Mouse (Mus musculus): ENCODE measurements at regions not wholly inside any gene's neighbourhood (a gene's known extent, or its start where the extent isn't known, plus 50 kb on each side); places are given as distances from the start of the nearest gene placed in this dataset.
A peak's percentile ranks its signal among the peaks of the same experiment; 100 is the strongest.
"Not testable (repeated sequence)": the region's sequence is repeated elsewhere in the genome, so short reads cannot be mapped to it uniquely, and the experiment has no call there.

DNA sequence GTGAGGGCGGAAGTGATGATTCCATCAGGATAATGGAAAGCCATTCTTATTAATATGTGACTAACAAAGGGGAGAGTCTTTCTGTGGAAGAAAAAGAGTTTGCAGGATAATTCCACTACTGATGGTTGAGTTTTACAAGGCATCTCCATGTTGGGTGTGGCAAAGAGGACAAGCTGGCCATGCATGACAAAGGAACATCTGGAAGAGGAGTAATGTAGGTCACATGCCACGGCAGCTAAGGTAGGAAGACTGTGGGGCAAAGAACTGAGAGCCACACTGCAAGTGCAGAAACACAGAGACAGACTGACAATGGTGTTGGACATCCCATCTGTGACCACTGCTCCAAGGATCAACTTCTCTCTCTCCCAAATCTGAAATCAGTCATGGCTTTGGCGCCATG is 196.4 kb upstream of the Gdi2 start:
- no peak for ATAC-seq (ENCODE audit: poor library complexity, severe bottlenecking)

DNA sequence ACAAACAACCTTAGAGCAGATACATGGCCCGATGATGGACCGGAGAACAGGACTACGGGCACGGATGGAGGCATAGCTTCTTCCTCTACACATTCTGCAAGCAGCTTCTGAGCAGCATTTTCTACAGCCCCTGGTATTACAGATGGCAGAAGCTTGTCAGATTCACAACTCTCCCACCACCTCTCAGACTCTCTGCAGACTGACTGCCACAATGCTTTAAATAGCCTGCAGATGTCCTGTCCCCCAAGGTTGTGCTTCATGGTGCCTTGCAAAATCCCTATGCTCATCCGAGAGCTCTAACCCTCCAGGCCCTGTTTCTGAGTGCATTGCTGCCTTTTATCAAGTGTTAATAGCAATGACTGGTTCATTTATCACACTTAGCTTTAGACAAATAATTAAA is 194.3 kb upstream of the Gdi2 start:
- no peak for ATAC-seq (ENCODE audit: poor library complexity, severe bottlenecking)

DNA sequence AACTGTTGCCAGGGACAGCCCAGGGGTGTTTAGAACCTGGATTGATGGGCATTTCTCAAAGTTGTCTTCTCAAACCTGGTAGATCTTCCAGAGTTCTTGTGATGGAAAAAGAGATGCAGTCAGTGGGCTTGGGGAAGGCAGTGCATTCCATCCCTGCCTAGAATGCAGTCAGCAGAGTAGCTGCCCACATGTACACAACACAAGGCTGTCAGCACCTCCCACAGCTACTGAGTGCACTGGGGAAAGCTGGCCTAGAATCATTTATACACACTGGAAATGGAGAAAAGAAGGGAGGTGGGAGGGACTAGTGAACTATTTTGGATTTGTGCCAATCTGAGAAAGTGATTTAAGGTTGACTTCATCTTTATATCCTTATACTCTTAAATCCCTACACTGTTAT is 183.0 kb upstream of the Gdi2 start:
- ATAC-seq (ENCODE audit: poor library complexity, severe bottlenecking) = not testable (repeated sequence)

DNA sequence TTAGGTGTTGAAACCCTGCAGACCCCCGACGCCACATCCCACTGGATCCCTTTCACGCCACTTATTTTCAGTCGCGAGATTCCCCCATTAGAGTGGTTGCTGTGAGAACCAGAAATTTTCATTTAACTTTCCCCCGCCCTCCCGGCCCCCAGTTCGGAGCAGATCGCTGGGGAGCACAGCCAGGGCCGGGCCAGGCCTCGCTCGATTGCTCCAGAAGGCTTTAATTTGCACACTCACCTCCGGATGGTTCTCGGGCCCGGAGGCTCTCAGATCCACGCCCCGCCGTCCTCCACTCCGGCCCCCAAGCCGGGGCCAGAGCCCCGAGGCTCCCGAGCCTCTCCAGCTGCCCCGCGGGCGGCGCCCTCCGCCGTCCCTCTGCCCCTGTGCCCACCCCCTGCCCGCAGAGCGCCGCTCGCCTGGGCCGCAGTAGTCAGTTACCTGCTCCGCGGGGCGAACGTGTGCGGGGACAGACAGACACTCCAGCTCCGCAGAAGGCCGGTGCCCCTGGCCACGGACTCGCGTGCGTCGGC is 179.7 kb upstream of the Gdi2 start:
- ATAC-seq (ENCODE audit: poor library complexity, severe bottlenecking) = no peak

DNA sequence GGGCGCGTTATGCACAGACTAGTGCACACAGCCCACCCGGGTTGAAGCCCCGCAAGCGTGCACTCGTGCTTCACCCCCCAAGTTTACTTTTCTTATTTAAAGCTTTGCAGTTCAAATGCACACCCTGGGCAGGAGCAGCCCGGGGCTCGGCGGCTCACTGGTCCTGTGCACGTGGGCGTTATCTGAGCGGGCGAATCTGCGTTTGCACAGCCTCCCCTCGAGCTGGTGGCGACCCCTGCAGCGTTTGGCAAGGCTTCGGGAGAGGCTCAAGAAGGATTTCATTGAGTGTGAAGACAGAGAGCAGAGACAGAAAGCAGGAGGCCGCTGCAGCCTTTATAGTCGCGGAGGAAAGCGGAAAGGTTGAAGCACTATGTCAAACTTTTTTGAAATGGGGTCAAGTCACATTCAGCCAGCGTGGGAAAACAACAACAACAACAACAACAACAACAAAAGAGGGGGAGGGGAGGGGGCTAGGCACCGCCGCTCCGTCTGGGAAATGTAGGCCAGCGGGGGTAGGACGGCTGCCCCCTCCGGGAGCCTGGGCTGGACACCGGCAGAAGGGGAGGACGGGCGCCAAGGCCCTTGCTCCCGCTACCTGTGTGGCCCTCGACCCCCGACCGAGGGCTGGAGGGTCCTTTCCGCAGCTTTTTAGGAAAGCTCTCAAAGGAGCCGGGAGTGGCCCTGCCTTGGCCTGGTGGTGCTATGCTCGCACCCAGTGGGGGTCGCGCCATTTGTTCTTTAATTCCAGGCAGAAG is 178.7 kb upstream of the Gdi2 start:
- ATAC-seq (ENCODE audit: poor library complexity, severe bottlenecking) = no peak

DNA sequence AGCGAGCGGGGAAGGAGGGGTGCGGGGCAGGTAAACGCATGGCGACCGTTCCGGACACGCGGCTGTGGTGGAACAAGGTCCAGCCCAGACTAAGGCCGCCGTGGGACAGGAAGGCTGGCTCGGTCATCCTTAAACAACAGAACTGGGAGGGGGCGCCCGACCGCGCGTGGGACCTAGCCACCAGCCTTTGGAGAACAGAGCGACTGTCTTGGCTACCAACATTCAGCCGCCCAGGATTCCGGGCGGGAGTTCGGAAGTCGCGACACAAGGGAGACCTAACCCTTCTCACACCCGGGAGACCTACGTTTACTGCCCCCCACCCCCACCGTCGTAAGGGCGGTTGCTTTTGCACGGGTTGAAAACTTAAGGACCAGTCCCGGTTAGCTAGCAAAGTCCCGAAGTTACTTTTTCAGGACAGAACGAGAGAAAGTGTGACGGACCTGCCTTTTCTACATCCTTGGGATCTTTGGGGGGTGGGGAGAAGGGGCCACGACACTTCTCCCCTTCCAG is 178.1 kb upstream of the Gdi2 start:
- not testable (repeated sequence) for ATAC-seq (ENCODE audit: poor library complexity, severe bottlenecking)

DNA sequence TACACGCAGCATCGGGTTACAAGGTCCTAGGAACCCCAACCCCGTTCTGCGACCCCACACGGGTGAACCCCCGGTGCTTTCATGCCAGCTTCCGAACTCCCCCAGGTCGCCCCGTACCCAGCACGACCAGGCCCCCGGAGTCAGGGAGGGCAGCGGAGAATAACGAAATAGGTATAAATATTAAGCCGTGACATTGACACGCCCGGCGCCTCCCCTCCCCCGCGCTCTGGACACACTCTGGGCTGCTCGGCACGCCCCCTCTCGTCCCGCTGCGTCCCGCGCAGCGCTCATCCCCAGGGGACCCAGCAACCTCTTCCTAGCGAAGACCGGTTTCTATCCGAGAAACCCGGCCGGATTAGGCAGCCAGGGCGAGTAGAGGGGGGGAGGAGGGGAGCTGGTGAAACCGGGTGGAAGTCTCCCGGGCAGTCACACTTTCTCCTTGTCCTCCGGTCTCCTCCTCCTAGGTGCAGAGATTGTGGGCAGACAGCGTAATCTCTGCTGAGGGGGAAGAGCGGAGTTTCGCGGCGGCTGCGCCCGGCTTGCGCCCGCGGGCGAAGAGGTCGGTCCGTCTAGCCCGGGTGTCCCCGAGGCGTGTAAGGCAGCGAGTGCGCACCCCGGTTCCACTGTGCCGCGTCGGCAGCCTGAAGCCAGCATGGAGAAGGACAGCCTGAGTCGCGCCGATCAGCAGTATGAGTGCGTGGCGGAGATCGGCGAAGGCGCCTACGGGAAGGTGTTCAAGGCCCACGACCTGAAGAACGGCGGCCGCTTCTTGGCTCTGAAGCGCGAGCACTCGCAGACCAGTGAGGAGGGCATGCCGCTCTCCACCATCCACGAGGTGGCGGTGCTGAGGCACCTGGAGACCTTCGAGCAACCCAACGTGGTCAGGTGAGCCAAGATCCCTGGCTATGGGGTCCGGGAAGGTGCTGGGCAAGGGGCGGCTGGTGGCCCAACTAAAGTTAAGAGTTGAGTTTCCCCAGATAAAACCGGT is 177.1 kb upstream of the Gdi2 start:
- ATAC-seq (ENCODE audit: poor library complexity, severe bottlenecking) = peak; percentile 30; the same call in 1 of the 2 replicates

DNA sequence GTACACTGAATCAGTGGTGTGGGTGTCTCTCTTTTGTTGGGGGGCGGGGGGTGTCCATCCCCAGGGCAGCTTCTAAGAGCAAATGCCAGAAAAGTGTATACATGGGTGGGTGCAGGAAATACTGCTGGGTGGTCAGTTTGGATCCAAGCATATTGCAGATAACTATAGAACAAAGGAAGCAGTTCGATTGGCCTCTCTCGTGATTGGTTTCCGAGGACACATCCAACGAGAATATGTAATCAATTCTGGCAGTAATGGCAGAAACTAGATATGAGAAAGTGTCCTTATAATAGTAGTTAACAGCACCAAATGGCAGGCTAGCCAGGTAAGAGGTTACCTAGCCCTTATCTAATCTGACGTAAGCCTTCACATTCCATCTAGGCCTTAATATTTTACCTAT is 165.2 kb upstream of the Gdi2 start:
- ATAC-seq (ENCODE audit: poor library complexity, severe bottlenecking) = no peak

DNA sequence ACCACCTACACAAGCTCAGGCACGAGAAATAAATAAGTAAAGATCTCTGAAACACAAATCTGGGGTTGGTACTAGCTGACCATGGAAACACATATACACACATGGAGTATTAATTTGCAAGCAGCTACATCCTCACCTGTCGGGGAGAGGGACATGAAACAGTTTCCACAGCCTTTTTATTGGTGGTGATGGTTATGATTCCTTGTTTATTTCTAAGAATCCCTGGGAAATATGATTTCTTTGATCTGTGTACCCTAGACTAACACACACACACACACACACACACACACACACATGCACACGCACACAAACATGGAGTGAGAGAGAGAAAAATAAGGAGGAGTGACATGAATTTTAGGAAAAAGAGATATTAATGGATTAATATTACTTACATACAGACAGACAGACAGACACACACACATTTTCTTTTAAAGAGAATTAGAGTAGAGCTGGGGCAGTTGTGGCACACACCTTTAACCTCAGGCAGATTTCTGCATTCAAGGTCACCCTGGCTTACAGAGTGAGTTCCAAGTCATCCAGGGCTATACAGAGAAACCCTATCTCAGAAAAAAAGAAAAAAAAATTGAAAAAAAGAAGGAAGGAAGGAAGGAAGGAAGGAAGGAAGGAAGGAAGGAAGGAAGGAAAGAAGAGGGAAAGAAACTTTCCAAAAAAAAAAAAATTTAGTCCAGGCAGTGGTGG is 164.2 kb upstream of the Gdi2 start:
- not testable (repeated sequence) for ATAC-seq (ENCODE audit: poor library complexity, severe bottlenecking)

DNA sequence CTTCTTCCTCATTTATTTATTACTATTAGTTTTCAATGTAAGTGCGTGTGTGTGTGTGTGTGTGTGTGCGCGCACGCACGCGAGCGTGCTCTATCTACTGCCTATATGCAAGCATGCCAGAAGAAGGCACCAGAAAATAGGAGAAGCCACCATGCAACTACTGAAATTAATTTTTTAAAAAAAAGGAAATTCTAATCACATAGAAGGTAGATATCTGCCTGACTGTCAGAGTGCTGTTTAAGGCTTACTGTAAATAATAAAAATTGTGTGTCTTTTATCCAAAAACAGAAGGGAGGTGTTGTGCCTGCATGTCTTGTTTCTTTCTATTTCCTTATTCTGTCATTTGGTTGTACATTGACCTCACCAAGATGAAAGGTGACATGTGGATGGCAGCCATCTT is 163.1 kb upstream of the Gdi2 start:
- ATAC-seq (ENCODE audit: poor library complexity, severe bottlenecking) = no peak

DNA sequence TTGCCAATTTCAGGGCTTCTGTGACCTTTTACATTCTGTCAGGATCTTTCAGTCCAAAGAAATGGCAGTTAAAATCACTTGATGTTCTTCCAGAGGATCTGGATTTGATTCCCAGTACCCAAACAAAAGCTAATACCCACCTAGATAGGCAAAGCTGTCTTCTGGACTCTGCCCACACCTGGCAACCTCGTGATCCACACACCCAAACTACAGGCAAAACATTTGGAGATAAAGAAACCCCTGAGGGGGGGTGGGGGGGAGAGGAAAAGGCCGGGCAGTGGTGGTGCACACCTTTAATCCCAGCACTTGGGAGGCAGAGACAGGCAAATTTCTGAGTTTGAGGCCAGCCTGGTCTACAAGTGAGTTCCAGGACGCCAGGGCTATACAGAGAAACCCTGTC is 160.1 kb upstream of the Gdi2 start:
- ATAC-seq (ENCODE audit: poor library complexity, severe bottlenecking) = not testable (repeated sequence)

DNA sequence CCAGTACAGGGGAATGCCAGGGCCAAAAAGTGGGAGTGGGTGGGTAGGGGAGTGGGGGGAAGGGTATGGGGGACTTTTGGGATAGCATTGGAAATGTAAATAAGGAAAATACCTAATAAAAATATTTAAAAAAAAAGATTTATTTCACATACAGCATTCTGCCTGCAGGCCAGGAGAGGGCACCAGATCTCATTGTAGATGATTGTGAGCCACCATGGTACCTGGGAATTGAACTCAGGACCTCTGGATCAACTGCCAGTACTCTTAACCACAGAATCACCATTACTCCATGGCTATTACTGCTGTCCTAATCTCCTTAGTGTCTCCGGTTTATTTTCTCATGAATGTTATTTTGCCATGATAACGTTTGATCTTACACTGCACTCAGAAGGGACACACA is 132.1 kb upstream of the Gdi2 start:
- ATAC-seq (ENCODE audit: poor library complexity, severe bottlenecking) = not testable (repeated sequence)

DNA sequence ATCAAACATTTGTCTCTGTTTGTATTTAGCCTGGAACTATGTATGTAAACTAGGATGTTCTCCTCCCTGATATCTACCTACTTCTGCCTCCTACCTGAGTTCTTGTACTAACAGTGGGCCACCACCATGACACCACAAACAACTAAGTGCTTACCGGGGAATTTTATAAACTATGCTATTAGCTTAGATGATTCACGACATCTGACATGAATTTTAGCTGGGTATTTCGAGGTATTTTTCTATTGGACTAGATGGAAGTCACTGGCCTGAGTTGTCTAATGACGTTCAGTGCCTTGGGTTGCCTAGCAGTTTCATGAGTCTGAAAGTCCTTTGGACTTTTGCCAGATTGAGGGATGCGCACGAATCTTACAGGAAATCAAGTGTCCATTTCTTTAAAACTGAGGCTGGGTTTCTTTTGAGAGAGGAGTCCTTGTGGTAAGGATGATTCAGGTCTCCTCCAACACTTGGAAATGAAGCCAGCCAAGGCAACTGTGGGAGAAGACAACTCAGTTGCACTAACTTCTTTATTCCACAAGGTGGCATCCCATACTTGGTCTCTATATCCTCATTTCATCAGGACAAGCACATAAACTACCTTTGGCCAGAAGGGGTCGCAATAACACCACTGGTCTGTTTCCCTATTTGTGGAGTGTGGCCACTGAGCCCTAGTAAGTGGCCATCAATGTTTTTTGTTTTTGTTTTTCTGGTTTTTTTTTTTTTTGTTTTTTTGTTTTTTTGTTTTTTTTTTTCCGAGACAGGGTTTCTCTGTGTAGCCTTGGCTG is 131.4 kb upstream of the Gdi2 start:
- peak; percentile 100 for ATAC-seq (ENCODE audit: poor library complexity, severe bottlenecking)

DNA sequence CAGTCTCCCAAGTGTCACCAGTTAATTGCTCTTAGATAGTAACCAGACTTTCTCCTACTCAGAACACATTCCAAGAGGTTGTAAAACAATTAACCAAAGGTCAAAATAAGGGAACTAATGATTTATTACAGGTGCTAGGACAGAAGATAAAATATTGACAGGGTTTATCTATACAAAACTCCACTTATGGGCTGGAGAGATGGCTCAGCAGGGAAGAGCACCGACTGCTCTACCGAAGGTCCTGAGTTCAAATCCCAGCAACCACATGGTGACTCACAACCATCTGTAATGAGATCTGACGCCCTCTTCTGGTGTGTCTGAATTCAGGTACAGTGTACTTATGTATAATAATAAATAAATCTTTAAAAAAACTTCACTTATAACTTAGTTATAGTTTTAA is 127.6 kb upstream of the Gdi2 start:
- ATAC-seq (ENCODE audit: poor library complexity, severe bottlenecking) = not testable (repeated sequence)

DNA sequence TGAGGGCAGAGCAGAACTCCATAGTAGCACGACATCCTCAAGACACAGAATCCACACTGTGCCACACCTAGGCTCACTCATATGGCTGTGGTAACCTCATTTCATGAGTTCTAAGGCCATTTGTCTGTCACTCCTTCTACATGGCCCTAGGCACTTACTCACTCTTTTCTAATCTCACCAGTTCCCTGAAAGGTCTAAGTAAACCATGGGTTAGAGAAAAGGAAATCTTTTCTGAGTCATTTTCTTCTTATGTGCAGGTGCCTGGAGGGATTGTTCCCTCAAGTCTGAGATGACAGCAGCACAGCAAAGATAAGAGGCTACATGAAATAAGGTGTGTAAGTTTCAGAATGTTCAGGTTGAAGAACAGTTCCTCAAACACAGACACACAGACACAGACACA is 120.8 kb upstream of the Gdi2 start:
- ATAC-seq (ENCODE audit: poor library complexity, severe bottlenecking) = no peak

DNA sequence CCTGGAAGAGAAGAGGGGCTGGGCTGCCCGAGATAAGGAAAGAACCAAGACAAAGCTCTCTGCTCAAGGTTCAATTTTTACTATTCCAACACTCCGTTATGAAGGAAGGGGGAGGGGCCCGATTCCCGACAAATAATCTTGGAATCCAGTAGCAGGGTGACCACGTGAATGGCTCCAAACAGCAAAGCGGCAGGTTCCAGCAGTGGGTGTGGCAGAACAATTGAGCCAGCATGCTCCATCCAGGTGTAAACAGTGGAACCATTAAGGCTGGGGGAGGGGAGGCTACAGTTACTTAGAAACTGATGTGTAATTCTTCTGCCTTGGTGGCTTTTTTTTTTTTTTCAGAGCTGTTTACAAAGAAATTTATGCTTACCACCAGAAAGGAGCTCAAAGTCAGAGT is 82.5 kb upstream of the Gdi2 start:
- ATAC-seq (ENCODE audit: poor library complexity, severe bottlenecking) = not testable (repeated sequence)

DNA sequence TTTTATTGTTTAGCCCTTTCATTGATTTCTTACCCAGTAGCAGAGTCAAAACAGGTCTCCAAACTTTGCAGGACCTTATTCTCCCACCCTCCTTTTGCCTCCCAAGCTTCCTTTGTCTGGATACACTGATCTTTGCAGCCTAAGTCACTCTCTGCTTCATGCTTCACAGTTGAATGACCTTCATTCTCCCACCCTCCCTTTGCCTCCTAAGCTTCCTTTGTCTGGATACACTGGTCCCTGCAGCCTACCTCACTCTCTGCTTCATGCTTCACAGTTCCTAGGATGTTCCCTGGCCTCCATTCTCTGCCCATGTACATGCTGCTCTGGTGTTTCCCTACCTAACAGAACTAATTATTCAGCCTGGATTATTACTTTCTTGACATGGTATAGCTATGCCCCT is 61.0 kb upstream of the Gdi2 start:
- no peak for ATAC-seq (ENCODE audit: poor library complexity, severe bottlenecking)

DNA sequence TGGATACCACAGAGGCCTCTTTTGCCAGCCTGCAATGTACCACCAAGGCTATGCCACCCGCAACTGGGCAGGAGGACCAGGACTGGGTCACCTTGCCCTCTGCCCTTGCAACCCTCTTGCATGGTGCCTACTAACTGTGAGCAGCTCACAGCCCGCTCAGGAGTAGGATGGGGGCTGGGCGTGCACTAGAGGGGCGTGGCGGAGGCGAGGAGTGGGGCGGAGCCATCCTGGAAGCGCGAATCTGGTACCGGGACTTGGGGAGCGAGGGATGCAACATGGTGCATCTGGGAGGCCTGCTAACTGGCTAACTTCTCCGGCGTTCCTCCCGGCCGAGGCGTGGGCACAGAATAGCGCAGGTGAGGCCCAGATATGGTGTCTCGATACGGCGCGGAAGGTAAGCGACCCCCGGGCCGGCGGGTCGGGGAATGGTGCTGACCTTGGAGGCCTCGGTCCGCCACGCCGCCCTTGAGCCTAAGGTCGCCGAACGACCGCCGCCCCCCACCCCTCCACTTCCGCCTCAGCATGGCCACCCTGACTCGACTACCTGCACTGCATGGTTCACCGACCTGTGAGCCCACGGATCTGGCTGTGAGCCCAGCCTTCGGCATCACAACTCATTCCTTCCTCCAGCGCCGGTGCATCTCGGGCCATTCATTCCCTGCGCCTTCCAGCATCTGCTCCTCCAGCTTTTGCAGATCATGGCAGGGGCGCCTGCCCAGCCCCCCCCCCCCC is 59.7 kb upstream of the Gdi2 start:
- ATAC-seq (ENCODE audit: poor library complexity, severe bottlenecking) = peak; percentile 93
